Mouse (Mus musculus): ENCODE data around the gene Cdx4.

DNA sequence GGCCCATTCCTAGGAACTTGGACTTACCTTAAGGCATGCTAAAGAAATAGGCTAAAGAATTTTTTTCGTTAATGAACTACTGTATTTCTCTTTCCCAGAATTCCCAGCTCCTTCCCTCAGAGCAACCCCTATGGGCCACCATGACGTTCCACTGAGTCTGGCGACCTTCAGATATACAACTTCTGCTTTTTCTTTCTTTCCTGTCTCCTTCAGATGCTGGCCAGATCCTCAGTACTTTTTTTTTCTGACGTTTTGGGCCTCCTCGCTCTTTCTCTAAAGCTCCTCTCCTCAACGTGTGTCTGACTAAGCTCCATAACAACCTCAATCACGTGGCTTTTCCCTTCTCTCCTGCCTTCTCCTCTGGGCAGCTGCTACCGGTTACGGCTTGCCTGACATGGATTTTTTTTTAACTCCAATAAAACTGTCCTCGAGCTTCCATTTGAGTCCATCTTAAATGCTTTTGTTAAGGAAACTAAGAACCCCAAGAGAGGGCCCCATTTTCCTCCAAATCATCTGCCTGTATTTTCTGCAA, 33.3 kb upstream of the Cdx4 start:
- TF ChIP-seq CTCF (IDR thresholded peaks at IDR 0.05; ENCODE audit: extremely low read depth, insufficient read depth, insufficient read length, insufficient replicate concordance) (no peak), POLR2A (IDR thresholded peaks at IDR 0.05; ENCODE audit: low read depth, low read length) (no peak)

Data from spleen, adult 2 months (tissue).